Mouse (Mus musculus): ENCODE measurements at regions not wholly inside any gene's neighbourhood (a gene's known extent, or its start where the extent isn't known, plus 50 kb on each side); places are given as distances from the start of the nearest gene placed in this dataset.

- no peak overlapping the region for H3K4me3 ChIP-seq (ENCODE audit: control insufficient read depth in 1 of 2, insufficient read depth in 1 of 2, low read depth in 2 of 2, low read length in 2 of 2)
- no peak overlapping the region for H3K27ac ChIP-seq (ENCODE audit: control insufficient read depth, low read depth, low read length)
- no peaks in the 10 kb centered on the region for H3K9me3 ChIP-seq (replicated peaks; ENCODE audit: insufficient read depth, low read length)
- DNase-seq (ENCODE audit: low read depth, low spot score): no peak
- no peak for TF ChIP-seq RCOR1 (IDR thresholded peaks at IDR 0.05; ENCODE audit: low read depth, low read length)
- no peaks in the 10 kb centered on the region for H3K27me3 ChIP-seq (ENCODE audit: control insufficient read depth in 1 of 2, insufficient read depth in 2 of 2, low read length in 2 of 2)
- no peak overlapping the region for H3K9ac ChIP-seq (ENCODE audit: control insufficient read depth, low read depth, low read length, poor library complexity, severe bottlenecking)
- no peaks in the 10 kb centered on the region for H3K79me2 ChIP-seq (ENCODE audit: control insufficient read depth, insufficient read depth, low read length, poor library complexity)
- peaks cover 0 to 6% of the 10 kb centered on the region in 2 experiments; a peak in 2 of 4 replicates for H3K36me3 ChIP-seq (ENCODE audit: control insufficient read depth in 1 of 2, insufficient read depth in 2 of 2, low read length in 2 of 2)
- peaks cover 0 to 7% of the 10 kb centered on the region in 2 experiments; a peak in 2 of 4 replicates for H3K4me1 ChIP-seq (ENCODE audit: control insufficient read depth in 1 of 2, insufficient read depth in 2 of 2, low read length in 2 of 2)
Measured at GRCm38 (mm10) chr2:79180782-79181181, 74.4 kb upstream of the Itga4 start.

GRCm38 (mm10) chr2:79183034-79183630, 72.1 kb upstream of the Itga4 start:
- peaks cover 0 to 2% of the 10 kb centered on the region in 2 experiments; a peak in 1 of 4 replicates for H3K36me3 ChIP-seq (ENCODE audit: control insufficient read depth in 1 of 2, insufficient read depth in 2 of 2, low read length in 2 of 2)
- H3K27me3 ChIP-seq (ENCODE audit: control insufficient read depth in 1 of 2, insufficient read depth in 2 of 2, low read length in 2 of 2): no peaks in the 10 kb centered on the region
- no peak overlapping the region for H3K9ac ChIP-seq (ENCODE audit: control insufficient read depth, low read depth, low read length, poor library complexity, severe bottlenecking)
- DNase-seq (ENCODE audit: low read depth, low spot score): no peak
- no peak overlapping the region for H3K4me3 ChIP-seq (ENCODE audit: control insufficient read depth in 1 of 2, insufficient read depth in 1 of 2, low read depth in 2 of 2, low read length in 2 of 2)
- no peak for TF ChIP-seq CHD2 (IDR thresholded peaks at IDR 0.05; ENCODE audit: low read length)
- TF ChIP-seq ELF1 (IDR thresholded peaks at IDR 0.05; ENCODE audit: low read depth, low read length): no peak
- no peak for TF ChIP-seq NELFE (IDR thresholded peaks at IDR 0.05; ENCODE audit: low read depth, low read length)
- no peak for TF ChIP-seq USF2 (IDR thresholded peaks at IDR 0.05; ENCODE audit: borderline replicate concordance in 1 of 2, insufficient read depth in 1 of 2, low read depth in 1 of 2, low read length in 2 of 2)
- no peak for TF ChIP-seq POLR2AphosphoS2 (IDR thresholded peaks at IDR 0.05; ENCODE audit: low read length)
- no peak for TF ChIP-seq RCOR1 (IDR thresholded peaks at IDR 0.05; ENCODE audit: low read depth, low read length)
- H3K79me2 ChIP-seq (ENCODE audit: control insufficient read depth, insufficient read depth, low read length, poor library complexity): no peaks in the 10 kb centered on the region
- H3K9me3 ChIP-seq (replicated peaks; ENCODE audit: insufficient read depth, low read length): no peaks in the 10 kb centered on the region
- no peak overlapping the region for H3K27ac ChIP-seq (ENCODE audit: control insufficient read depth, low read depth, low read length)
- H3K4me1 ChIP-seq (ENCODE audit: control insufficient read depth in 1 of 2, insufficient read depth in 2 of 2, low read length in 2 of 2): peaks cover 0 to 4% of the 10 kb centered on the region in 2 experiments; a peak in 1 of 4 replicates

GRCm38 (mm10) chr2:79185234-79186101, 69.8 kb upstream of the Itga4 start:
- TF ChIP-seq UBTF (IDR thresholded peaks at IDR 0.05; ENCODE audit: borderline replicate concordance, insufficient read depth, low read depth, low read length) (no peak), RAD21 (IDR thresholded peaks at IDR 0.05; ENCODE audit: low read depth, low read length) (no peak), EP300 (IDR thresholded peaks at IDR 0.05; ENCODE audit: low read depth in 1 of 2, low read length in 2 of 2) (no peak), JUND (IDR thresholded peaks at IDR 0.05; ENCODE audit: low read depth, low read length) (no peak), CHD2 (IDR thresholded peaks at IDR 0.05; ENCODE audit: low read length) (no peak), MAZ (IDR thresholded peaks at IDR 0.05; ENCODE audit: low read depth, low read length) (no peak), GATA1 (IDR thresholded peaks at IDR 0.05; ENCODE audit: low read depth, low read length) (no peak), ZKSCAN1 (IDR thresholded peaks at IDR 0.05; ENCODE audit: low read depth, low read length) (no peak), POLR2AphosphoS5 (IDR thresholded peaks at IDR 0.05; ENCODE audit: borderline replicate concordance, low read depth, low read length) (no peak), POLR2AphosphoS2 (IDR thresholded peaks at IDR 0.05; ENCODE audit: low read length) (no peak), MEF2A (IDR thresholded peaks at IDR 0.05; ENCODE audit: extremely low read depth, insufficient replicate concordance, low read depth, low read length, poor library complexity, severe bottlenecking) (no peak), CHD1 (IDR thresholded peaks at IDR 0.05; ENCODE audit: low read depth, low read length) (no peak), E2F4 (IDR thresholded peaks at IDR 0.05; ENCODE audit: borderline replicate concordance, low read depth, low read length) (no peak)

More at GRCm38 (mm10) chr2:79185234-79186101, 69.8 kb upstream of the Itga4 start:
- Histone ChIP-seq H3K27me3 (ENCODE audit: control insufficient read depth in 1 of 2, insufficient read depth in 2 of 2, low read length in 2 of 2) (no peaks in the 10 kb centered on the region), H3K27ac (ENCODE audit: control insufficient read depth, low read depth, low read length) (no peak overlapping the region), H3K4me3 (ENCODE audit: control insufficient read depth in 1 of 2, insufficient read depth in 1 of 2, low read depth in 2 of 2, low read length in 2 of 2) (no peak overlapping the region), H3K9me3 (replicated peaks; ENCODE audit: insufficient read depth, low read length) (no peaks in the 10 kb centered on the region), H3K79me2 (ENCODE audit: control insufficient read depth, insufficient read depth, low read length, poor library complexity) (no peaks in the 10 kb centered on the region), H3K4me1 (ENCODE audit: control insufficient read depth in 1 of 2, insufficient read depth in 2 of 2, low read length in 2 of 2) (peaks cover 0 to 2% of the 10 kb centered on the region in 2 experiments; a peak in 1 of 4 replicates), H3K9ac (ENCODE audit: control insufficient read depth, low read depth, low read length, poor library complexity, severe bottlenecking) (no peak overlapping the region), H3K36me3 (ENCODE audit: control insufficient read depth in 1 of 2, insufficient read depth in 2 of 2, low read length in 2 of 2) (no peaks in the 10 kb centered on the region)
- DNase-seq (ENCODE audit: low read depth, low spot score): no peak

Data from MEL (cell line).